Mouse (Mus musculus) urinary bladder, postnatal 25 days (tissue): ENCODE data around the gene Plppr2.
A peak's percentile ranks its signal among the peaks of the same experiment; 100 is the strongest.

ENCODE experiments used
- DNase-seq: peaks from one replicate; pipeline ENCODE4 v3.0.0; 2022; ENCODE audit warnings: low spot score

Plppr2 gene

GRCm38 (mm10) chr9:21936692-21937570 lies at the start of gene Plppr2:
Gene Plppr2 (plus strand): TSS chr9:21937033.
- peak; percentile 95 for DNase-seq

- no peak for DNase-seq
Observed at GRCm38 (mm10) chr9:21889229-21889628, 47.6 kb upstream of the Plppr2 start.

GRCm38 (mm10) chr9:21901223-21901820 lies 35.5 kb upstream of the Plppr2 start:
- peak; percentile 41 for DNase-seq

GRCm38 (mm10) chr9:21904031-21904430 lies 32.8 kb upstream of the Plppr2 start:
- no peak for DNase-seq

GRCm38 (mm10) chr9:21908216-21908615 lies 28.6 kb upstream of the Plppr2 start:
- DNase-seq, result no peak

- DNase-seq, result no peak
Observed at GRCm38 (mm10) chr9:21909474-21910223, 27.2 kb upstream of the Plppr2 start.

- no peak for DNase-seq
Observed at GRCm38 (mm10) chr9:21916851-21917492, 19.9 kb upstream of the Plppr2 start.

- DNase-seq, result peak; percentile 30
Observed at GRCm38 (mm10) chr9:21917493-21918034, 19.3 kb upstream of the Plppr2 start.

DNA sequence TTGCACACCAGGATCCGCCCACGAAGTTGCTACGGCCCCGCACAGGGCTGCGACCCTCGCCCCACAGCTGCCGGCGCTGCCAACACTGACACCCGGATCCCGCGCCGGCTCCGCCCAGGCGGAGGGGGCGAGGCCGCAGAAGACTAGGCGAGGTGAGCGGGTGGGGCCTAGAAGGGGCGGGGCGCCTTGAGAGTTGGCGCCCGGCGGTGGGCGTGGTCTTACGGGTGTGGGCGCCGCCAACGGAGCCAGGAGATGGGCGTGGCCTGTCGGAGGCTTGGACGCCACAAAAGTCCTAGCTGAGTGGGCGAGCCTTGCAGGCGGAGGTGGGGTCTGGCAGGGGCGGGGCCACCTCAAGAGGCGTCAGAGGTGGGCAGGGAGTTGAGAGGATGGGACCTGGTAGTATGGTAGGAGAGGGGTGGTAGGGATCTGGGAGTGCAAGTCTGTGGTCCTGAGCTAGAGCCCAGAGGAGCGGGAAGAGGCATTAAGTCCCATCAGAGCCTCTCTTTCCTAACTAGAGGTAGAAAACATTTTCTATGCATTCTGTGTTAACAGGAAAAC lies 18.7 kb upstream of the Plppr2 start, which contains the start of gene Rab3d:
Gene Rab3d (minus strand): TSS at position 158 of the 558 bp plus-strand sequence.
- peak; percentile 96 for DNase-seq

- no peak for DNase-seq
Observed at GRCm38 (mm10) chr9:21918692-21919384, 18.0 kb upstream of the Plppr2 start.

DNA sequence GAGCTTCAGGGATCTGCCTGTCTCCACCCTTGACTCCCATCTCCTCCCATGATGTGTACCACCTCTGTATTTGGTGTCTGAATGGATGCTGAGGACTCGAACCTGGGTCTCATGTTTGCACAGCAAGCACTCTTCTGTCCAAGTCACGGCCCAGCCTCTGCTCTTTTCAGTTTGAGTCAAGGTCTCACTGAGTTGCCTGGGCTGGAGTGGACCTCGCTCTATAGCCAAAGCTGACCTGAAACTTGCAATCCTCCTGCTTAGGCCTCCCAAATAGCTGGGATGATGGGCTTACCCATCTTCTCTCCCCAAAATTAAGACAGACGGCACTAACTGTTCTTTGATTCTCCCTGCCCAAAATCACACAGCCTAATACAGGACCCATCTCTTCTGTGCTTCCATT lies 13.8 kb upstream of the Plppr2 start:
- no peak for DNase-seq

DNA sequence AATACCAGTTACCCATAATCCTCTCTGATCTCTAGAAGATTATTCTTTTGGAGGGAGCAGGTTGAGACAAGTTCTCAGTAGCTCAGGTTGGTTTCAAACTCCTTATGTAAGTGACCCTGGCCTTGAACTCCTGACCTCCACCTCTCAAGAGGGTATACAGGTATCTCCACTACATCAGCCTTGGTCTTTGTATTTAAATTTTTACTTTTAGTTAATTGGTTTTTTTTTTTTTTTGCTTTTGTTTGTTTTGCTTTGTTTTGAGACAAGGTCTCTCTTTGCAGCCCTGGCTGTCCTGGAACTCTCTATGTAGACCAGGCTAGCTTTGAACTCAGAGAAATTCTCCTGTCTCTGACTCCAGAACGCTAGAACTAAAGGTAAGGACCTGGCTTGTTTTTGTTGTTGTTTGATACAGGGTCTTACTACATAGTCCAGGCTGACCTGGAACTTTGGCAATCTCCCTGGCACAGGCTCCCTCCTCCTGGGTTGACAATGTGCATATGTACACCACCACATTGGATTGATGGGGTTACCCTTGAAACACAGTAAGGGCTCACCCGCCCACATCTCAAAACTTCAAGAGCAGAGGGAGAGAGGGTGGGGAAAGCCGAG lies 13.2 kb upstream of the Plppr2 start:
- no peak for DNase-seq

DNA sequence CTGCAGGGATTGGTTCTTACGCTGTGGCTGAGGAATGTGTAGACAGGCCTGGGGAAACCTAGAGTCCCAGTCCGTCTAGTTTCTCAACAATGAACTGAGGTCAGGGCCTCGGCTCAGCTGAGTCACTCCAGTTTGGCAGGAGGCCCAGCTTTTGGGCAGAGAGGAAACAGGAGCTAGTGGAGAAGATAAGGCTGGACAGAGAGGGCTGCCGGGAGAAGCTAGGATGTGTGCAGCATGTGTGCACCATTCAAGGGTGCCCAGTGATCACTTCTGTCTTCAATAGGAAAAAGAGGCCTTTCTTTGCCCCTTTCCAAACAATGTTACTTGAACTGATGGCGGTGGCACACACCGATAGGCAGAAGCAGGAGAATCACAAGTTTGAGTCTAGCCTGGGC lies 12.7 kb upstream of the Plppr2 start:
- peak; percentile 90 for DNase-seq

DNA sequence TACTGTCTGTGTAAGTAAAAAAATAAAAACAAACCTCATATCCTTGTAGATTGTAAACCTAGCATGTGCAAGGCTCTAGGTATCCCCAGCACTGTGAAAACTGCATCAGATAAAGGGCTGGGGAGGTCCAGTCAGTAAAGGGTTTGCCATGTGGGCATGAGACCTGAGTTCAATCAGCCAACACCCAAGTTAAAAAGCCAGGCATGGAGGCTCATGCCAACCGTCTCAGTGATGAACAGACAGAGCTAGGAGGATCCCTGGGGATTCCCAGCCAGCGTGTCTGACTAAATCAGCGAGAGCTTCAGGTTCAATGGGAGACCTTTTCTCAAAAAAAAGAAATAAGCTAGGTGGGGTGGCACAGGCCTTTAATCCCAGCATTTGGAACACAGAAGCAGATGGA lies 11.8 kb upstream of the Plppr2 start:
- DNase-seq, result no peak

- no peak for DNase-seq
Observed at GRCm38 (mm10) chr9:21925506-21925905, 11.3 kb upstream of the Plppr2 start.

DNA sequence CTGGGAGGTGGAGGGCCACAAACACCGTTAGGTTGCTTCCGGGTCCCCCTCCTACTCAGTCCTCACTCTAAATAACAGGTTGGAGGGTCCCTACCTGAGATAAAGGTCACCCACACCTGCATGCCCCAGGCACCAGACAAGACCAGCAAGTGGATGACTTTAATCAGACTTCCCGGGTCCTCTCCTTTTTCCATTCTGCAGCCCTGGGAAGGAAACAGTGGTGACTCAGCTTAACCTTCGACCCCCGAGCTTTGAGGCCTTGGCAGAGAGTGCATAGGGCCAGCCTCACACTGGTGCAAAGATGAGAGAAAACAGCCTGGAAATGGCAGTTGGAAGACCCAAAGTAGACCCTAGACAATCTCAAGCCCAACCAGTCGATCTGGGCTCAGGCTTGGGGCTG lies 10.7 kb upstream of the Plppr2 start:
- no peak for DNase-seq

DNA sequence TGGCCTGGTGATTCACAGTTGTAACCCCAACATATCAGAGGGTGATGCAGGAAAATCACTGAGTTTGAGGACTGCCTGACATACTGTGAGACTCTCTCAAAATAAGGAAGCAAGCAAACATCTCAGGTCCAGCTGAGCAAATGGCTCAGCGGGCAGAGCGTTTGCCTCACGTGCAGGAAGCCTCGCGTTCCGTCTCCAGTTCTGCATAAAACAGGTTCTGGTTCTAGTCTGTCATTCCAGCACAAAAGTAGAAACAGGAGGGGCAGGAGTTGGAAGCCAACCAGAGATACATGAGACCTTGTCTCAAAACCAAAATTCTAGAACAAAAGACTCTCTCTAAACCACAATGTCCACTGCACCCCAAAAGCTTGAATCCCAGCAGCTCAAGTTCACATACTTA lies 10.0 kb upstream of the Plppr2 start:
- no peak for DNase-seq

GRCm38 (mm10) chr9:21927208-21927753 lies 9.6 kb upstream of the Plppr2 start, which contains the start of the genes Ccdc159 and Tmem205:
Gene Ccdc159 (plus strand): TSS chr9:21927471.
Gene Tmem205 (minus strand): TSS chr9:21927556.
- peak; percentile 81 for DNase-seq

- DNase-seq, result no peak
Observed at GRCm38 (mm10) chr9:21929208-21929607, 7.6 kb upstream of the Plppr2 start.

DNA sequence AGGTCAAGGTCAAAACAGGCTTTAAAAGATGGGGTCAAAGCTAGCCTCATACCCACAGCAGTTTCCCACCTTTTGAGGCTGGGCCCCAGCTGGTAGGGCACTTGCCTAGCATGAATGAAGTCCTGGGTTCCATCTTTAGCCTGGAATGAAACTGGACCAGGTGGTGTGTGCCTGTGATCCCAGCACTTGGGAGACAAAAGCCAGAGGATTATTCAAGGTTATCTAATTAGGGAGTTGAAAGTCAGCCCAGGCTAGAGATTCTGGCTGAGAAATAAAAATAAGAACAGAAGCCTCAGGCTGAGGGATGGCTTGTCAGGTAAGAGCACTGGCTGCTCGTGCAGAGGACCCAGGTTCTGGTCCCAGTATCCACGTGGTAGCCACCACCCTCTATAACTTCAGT lies 4.8 kb upstream of the Plppr2 start:
- no peak for DNase-seq
